Mouse (Mus musculus) CH12.LX (cell line): ENCODE results near the gene Mtfr1l. TPM values are rescaled to one million over a fixed set of nuclear protein-coding genes. Genes with fewer than 3 reads are reported as not detected.

Source experiments
- DNase-seq: peaks from one replicate; pipeline ENCODE4 v3.0.0-alpha.2; 2013; ENCODE audit errors: extremely low read depth
- H3K27ac ChIP-seq: 2 replicates; pipeline ENCODE4 v1.5.1; 2012; ENCODE audit warnings: low read depth, mild to moderate bottlenecking, control low read depth, moderate library complexity; ENCODE audit not compliant: insufficient read depth
- H3K27me3 ChIP-seq: replicated peaks from 2 replicates; pipeline ENCODE3; 2012; ENCODE audit warnings: inconsistent platforms
- H3K36me3 ChIP-seq, 2 experiments: replicated peaks in 1 of 2; 2 replicates each; pipeline versions ENCODE3 to v1.6.1; 2012; ENCODE audit warnings: inconsistent platforms in 1 of 2, low read length in 1 of 2, mild to moderate bottlenecking in 1 of 2, mixed read lengths in 1 of 2, moderate library complexity in 1 of 2; ENCODE audit not compliant: control insufficient read depth in 1 of 2, insufficient read depth in 1 of 2
- H3K4me1 ChIP-seq, 2 experiments: 2 replicates each; pipeline ENCODE4 v1.6.1; 2012; ENCODE audit warnings: inconsistent platforms in 1 of 2, moderate library complexity in 1 of 2; ENCODE audit not compliant: insufficient read depth in 2 of 2, control insufficient read depth in 1 of 2
- H3K4me2 ChIP-seq: 2 replicates; pipeline ENCODE4 v1.6.1; 2012; ENCODE audit warnings: low read depth, mild to moderate bottlenecking, control low read depth; ENCODE audit not compliant: poor library complexity, insufficient read depth, severe bottlenecking
- H3K4me3 ChIP-seq, 3 experiments: fragments of 150-350 bp in 1 of 3; sonication (generic) in 1 of 3; replicated peaks in 1 of 3; 2 replicates each; pipeline versions ENCODE3 to v1.5.1; 2011 to 2012; ENCODE audit warnings: low read depth in 2 of 3, low read length in 2 of 3, mild to moderate bottlenecking in 2 of 3, moderate library complexity in 2 of 3, control low read depth in 1 of 3, improper control_type of control experiment in 1 of 3, inconsistent platforms in 1 of 3, mixed read lengths in 1 of 3; ENCODE audit not compliant: poor library complexity in 1 of 3
- H3K79me2 ChIP-seq: replicated peaks from 2 replicates; pipeline ENCODE4 v1.6.1; 2012; ENCODE audit warnings: mild to moderate bottlenecking, moderate library complexity; ENCODE audit not compliant: control insufficient read depth, poor library complexity, insufficient read depth, severe bottlenecking; ENCODE audit errors: extremely low read depth
- H3K9ac ChIP-seq: 2 replicates; pipeline ENCODE4 v1.6.1; 2012; ENCODE audit warnings: low read depth, mild to moderate bottlenecking, control low read depth, moderate library complexity; ENCODE audit not compliant: insufficient read depth
- H3K9me3 ChIP-seq: replicated peaks from 2 replicates; pipeline ENCODE3; 2012; ENCODE audit warnings: low read length, inconsistent platforms, mixed read lengths
- BHLHE40 ChIP-seq: IDR thresholded peaks from 2 replicates; pipeline ENCODE4 v1.6.1; 2011; ENCODE audit warnings: mild to moderate bottlenecking, low read depth, low read length, improper control_type of control experiment
- CHD1 ChIP-seq: IDR thresholded peaks from 2 replicates; pipeline ENCODE4 v1.6.1; 2012; ENCODE audit warnings: low read depth, low read length, improper control_type of control experiment, inconsistent platforms
- CTCF ChIP-seq, 2 experiments: IDR thresholded peaks in 1 of 2; conservative IDR thresholded peaks in 1 of 2; 2 replicates each; pipeline ENCODE4 v1.5.1; 2011 to 2012; ENCODE audit warnings: low read depth in 2 of 2, low read length in 2 of 2, improper control_type of control experiment in 1 of 2, inconsistent platforms in 1 of 2, mild to moderate bottlenecking in 1 of 2, moderate library complexity in 1 of 2
- E2F4 ChIP-seq: IDR thresholded peaks from 2 replicates; pipeline ENCODE4 v1.6.1; 2011; ENCODE audit warnings: low read depth, low read length, improper control_type of control experiment; ENCODE audit not compliant: insufficient replicate concordance
- ELF1 ChIP-seq: IDR thresholded peaks from 2 replicates; pipeline ENCODE4 v1.6.1; 2014; ENCODE audit warnings: low read depth, mild to moderate bottlenecking, inconsistent platforms, low read length, improper control_type of control experiment
- GABPA ChIP-seq: IDR thresholded peaks from 2 replicates; pipeline ENCODE4 v1.6.1; 2012; ENCODE audit warnings: low read depth, low read length, improper control_type of control experiment, inconsistent platforms; ENCODE audit not compliant: insufficient replicate concordance
- HCFC1 ChIP-seq: IDR thresholded peaks from 2 replicates; pipeline ENCODE4 v1.6.1; 2012; ENCODE audit warnings: low read depth, mild to moderate bottlenecking, inconsistent platforms, low read length, improper control_type of control experiment
- KAT2A ChIP-seq: IDR thresholded peaks from 2 replicates; pipeline ENCODE4 v1.6.1; 2012; ENCODE audit warnings: low read length, improper control_type of control experiment, inconsistent platforms; ENCODE audit not compliant: insufficient replicate concordance
- MAZ ChIP-seq: IDR thresholded peaks from 2 replicates; pipeline ENCODE4 v1.6.1; 2012; ENCODE audit warnings: low read depth, mild to moderate bottlenecking, inconsistent platforms, low read length, improper control_type of control experiment, moderate library complexity
- MXI1 ChIP-seq: IDR thresholded peaks from 2 replicates; pipeline ENCODE4 v1.6.1; 2011; ENCODE audit warnings: mild to moderate bottlenecking, low read depth, low read length, improper control_type of control experiment
- NELFE ChIP-seq: IDR thresholded peaks from 2 replicates; pipeline ENCODE4 v1.6.1; 2011; ENCODE audit warnings: low read depth, low read length, improper control_type of control experiment
- NRF1 ChIP-seq: IDR thresholded peaks from 2 replicates; pipeline ENCODE4 v1.6.1; 2014; ENCODE audit warnings: low read depth, mild to moderate bottlenecking, inconsistent platforms, low read length, improper control_type of control experiment, moderate library complexity
- PAX5 ChIP-seq: IDR thresholded peaks from 2 replicates; pipeline ENCODE4 v1.6.1; 2012; ENCODE audit warnings: low read length, inconsistent platforms, mixed read lengths
- POLR2A ChIP-seq: IDR thresholded peaks from 2 replicates; pipeline ENCODE4 v1.6.1; 2011; ENCODE audit warnings: low read depth, mild to moderate bottlenecking, improper control_type of control experiment, low read length
- POLR2AphosphoS2 ChIP-seq: IDR thresholded peaks from 2 replicates; pipeline ENCODE4 v1.6.1; 2011; ENCODE audit warnings: low read depth, low read length, improper control_type of control experiment
- RAD21 ChIP-seq: IDR thresholded peaks from 2 replicates; pipeline ENCODE4 v1.6.1; 2011; ENCODE audit warnings: low read depth, mild to moderate bottlenecking, low read length, improper control_type of control experiment, moderate library complexity
- RCOR1 ChIP-seq: conservative IDR thresholded peaks from 2 replicates; pipeline ENCODE4 v1.6.1; 2012; ENCODE audit warnings: low read depth, mild to moderate bottlenecking, inconsistent platforms, low read length, improper control_type of control experiment
- SIN3A ChIP-seq: IDR thresholded peaks from 2 replicates; pipeline ENCODE4 v1.6.1; 2012; ENCODE audit warnings: low read length, improper control_type of control experiment, inconsistent platforms
- SMC3 ChIP-seq: IDR thresholded peaks from 2 replicates; pipeline ENCODE4 v1.6.1; 2011; ENCODE audit warnings: low read depth, low read length, improper control_type of control experiment
- TBP ChIP-seq: conservative IDR thresholded peaks from 2 replicates; pipeline ENCODE4 v1.6.1; 2011; ENCODE audit warnings: low read depth, low read length, improper control_type of control experiment
- UBTF ChIP-seq: IDR thresholded peaks from 2 replicates; pipeline ENCODE4 v1.6.1; 2012; ENCODE audit warnings: low read depth, mild to moderate bottlenecking, inconsistent platforms, low read length, improper control_type of control experiment, moderate library complexity
- ZC3H11A ChIP-seq: IDR thresholded peaks from 2 replicates; pipeline ENCODE4 v1.6.1; 2012; ENCODE audit warnings: low read depth, mild to moderate bottlenecking, inconsistent platforms, low read length, improper control_type of control experiment
- ZMIZ1 ChIP-seq: IDR thresholded peaks from 2 replicates; pipeline ENCODE4 v1.6.1; 2012; ENCODE audit warnings: low read depth, mild to moderate bottlenecking, inconsistent platforms, low read length, improper control_type of control experiment
- ZNF384 ChIP-seq: IDR thresholded peaks from 2 replicates; pipeline ENCODE4 v1.6.1; 2012; ENCODE audit warnings: low read depth, low read length, improper control_type of control experiment, inconsistent platforms
- dilution Hi-C: fragments of 300-500 bp; cut with MboI; formaldehyde crosslinking; loops from 2 replicates; pipeline ENCODE4 v1.14.3; 2020; ENCODE audit warnings: low sequenced_read_pairs; ENCODE audit not compliant: extremely low pct_unique_long_range_greater_than_20kb, extremely low pct_ligation_motif_present
- in situ Hi-C: fragments of 300-500 bp; cut with MboI; formaldehyde crosslinking; loops from 3 replicates; pipeline ENCODE4 v1.14.3; 2019; ENCODE audit warnings: low sequenced_read_pairs, low pct_ligation_motif_present, low pct_unique_long_range_greater_than_20kb, mixed read lengths
- polyA plus RNA-seq: library from polyadenylated mRNA; unstranded; fragments of >175 nt; gene quantifications from 2 replicates; pipeline ENCODE4 v1.2.1, GENCODE M21; 2012; ENCODE audit warnings: low read depth; ENCODE audit not compliant: insufficient read length
- total RNA-seq, 2 experiments: library from RNA; depleted of rRNA; stranded (reverse); fragments of 300-350 nt in 1 of 2; fragments of >200 nt in 1 of 2; gene quantifications; 2 replicates each; pipeline ENCODE4 v1.2.3; 2012 to 2014

Gene Mtfr1l
- total and polyA plus RNA-seq, 3 experiments: 16.2 to 36.5 (median 34.0) TPM

GRCm38 (mm10) chr4:134580351-134581148 lies 45.4 kb upstream of the Mtfr1l start:
- in situ Hi-C loops (loop anchor here (5.0 kb wide), 1 partner anchor 132 kb away; no protein-coding TSS in a partner anchor), dilution Hi-C loops (no loop called here)
- Histone ChIP-seq H3K79me2 (no peaks in the 10 kb centered on the region), H3K9ac (no peak overlapping the region), H3K4me3 (no peak overlapping the region), H3K9me3 (no peaks in the 10 kb centered on the region), H3K27me3 (no peaks in the 10 kb centered on the region), H3K4me2 (no peak overlapping the region), H3K27ac (no peak overlapping the region), H3K36me3 (no peaks in the 10 kb centered on the region), H3K4me1 (peaks cover 10 to 40% of the 10 kb centered on the region in 2 experiments)
- DNase-seq: no peak
- no peak for TF ChIP-seq KAT2A
- no peak for TF ChIP-seq NRF1
- no peak for TF ChIP-seq TBP
- no peak for TF ChIP-seq NELFE
- TF ChIP-seq GABPA: no peak
- no peak for TF ChIP-seq ZMIZ1
- no peak for TF ChIP-seq CTCF (conservative IDR thresholded peaks at IDR 0.05 in 1 of 2, IDR thresholded peaks at IDR 0.05 in 1 of 2; ENCODE audit: low read depth in 2 of 2, low read length in 2 of 2)
- TF ChIP-seq BHLHE40: no peak
- no peak for TF ChIP-seq CHD1
- no peak for TF ChIP-seq POLR2AphosphoS2

GRCm38 (mm10) chr4:134579620-134580019 lies 44.4 kb upstream of the Mtfr1l start:
- TF ChIP-seq E2F4: no peak
- 0 out of 2 replicates have a peak, but pooled peaks have one; percentile 36 for TF ChIP-seq TBP
- H3K27me3 ChIP-seq: no peaks in the 10 kb centered on the region
- H3K4me1 ChIP-seq: peaks cover 10 to 40% of the 10 kb centered on the region in 2 experiments
- peak overlapping the region; percentile 73 for H3K4me2 ChIP-seq
- in situ Hi-C loops (loop anchor here (5.0 kb wide), 1 partner anchor 133 kb away; no protein-coding TSS in a partner anchor), dilution Hi-C loops (no loop called here)
- no peak for DNase-seq
- no peaks in the 10 kb centered on the region for H3K9me3 ChIP-seq
- no peak overlapping the region for H3K27ac ChIP-seq
- H3K36me3 ChIP-seq: no peaks in the 10 kb centered on the region
- no peaks in the 10 kb centered on the region for H3K79me2 ChIP-seq
- H3K9ac ChIP-seq: no peak overlapping the region
- no peak overlapping the region for H3K4me3 ChIP-seq

GRCm38 (mm10) chr4:134579212-134579611 lies 44.0 kb upstream of the Mtfr1l start:
- Histone ChIP-seq H3K4me3 (no peak overlapping the region), H3K9ac (no peak overlapping the region), H3K4me1 (peaks cover 10 to 40% of the 10 kb centered on the region in 2 experiments), H3K79me2 (no peaks in the 10 kb centered on the region), H3K9me3 (no peaks in the 10 kb centered on the region), H3K27me3 (no peaks in the 10 kb centered on the region), H3K36me3 (no peaks in the 10 kb centered on the region), H3K4me2 (peak overlapping the region; percentile 73), H3K27ac (no peak overlapping the region)
- dilution Hi-C loops (no loop called here), in situ Hi-C loops (no loop called here)
- DNase-seq: peak; percentile 87
- TF ChIP-seq ZC3H11A (no peak), ZNF384 (no peak), KAT2A (no peak), BHLHE40 (0 out of 2 replicates have a peak, but pooled peaks have one; percentile 23), SMC3 (peak; percentile 61), ELF1 (no peak), ZMIZ1 (no peak), CHD1 (no peak), UBTF (no peak), RAD21 (peak; percentile 51), POLR2A (no peak), MAZ (no peak), PAX5 (no peak), RCOR1 (no peak), SIN3A (no peak), MXI1 (no peak), TBP (no peak), HCFC1 (no peak)
